Mouse (Mus musculus): ENCODE measurements around the gene Dcaf10. TPM values are rescaled to one million over a fixed set of nuclear protein-coding genes. Genes with fewer than 3 reads are reported as not detected.

Dcaf10 gene
- polyA plus RNA-seq, 1 experiment from 2014 or later, result 18.4 TPM

- no peak for ATAC-seq (ENCODE audit: insufficient number of reproducible peaks, insufficient read depth, low FRiP score, low read depth)
- no peak overlapping the region for H3K4me3 ChIP-seq (ENCODE audit: low read depth, low read length)
- H3K9ac ChIP-seq (replicated peaks; ENCODE audit: low read depth, low read length), result no peak overlapping the region
- no peaks in the 10 kb centered on the region for H3K9me3 ChIP-seq (ENCODE audit: control insufficient read depth, low read depth, low read length)
- H3K4me2 ChIP-seq (replicated peaks; ENCODE audit: low read depth, low read length), result no peak overlapping the region
- no peak overlapping the region for H3K27ac ChIP-seq (ENCODE audit: low read length)
- no peaks in the 10 kb centered on the region for H3K36me3 ChIP-seq (ENCODE audit: control insufficient read depth, insufficient read depth, low read length)
- H3K27me3 ChIP-seq (ENCODE audit: control insufficient read depth, insufficient read depth, low read length), result no peaks in the 10 kb centered on the region
- peaks cover 9% of the 10 kb centered on the region; the same call in 1 of the 2 replicates for H3K4me1 ChIP-seq (ENCODE audit: control insufficient read depth, insufficient read depth, low read length)
- WGBS, result 81% methylated on average over 4 of the region's 4 CpGs
Measured at GRCm38 (mm10) chr4:45419051-45419450, 77.2 kb downstream of the Dcaf10 start.

GRCm38 (mm10) chr4:45420733-45421132, 78.8 kb downstream of the Dcaf10 start:
- Histone ChIP-seq H3K27ac (ENCODE audit: low read length) (no peak overlapping the region), H3K9me3 (ENCODE audit: control insufficient read depth, low read depth, low read length) (no peaks in the 10 kb centered on the region), H3K36me3 (ENCODE audit: control insufficient read depth, insufficient read depth, low read length) (no peaks in the 10 kb centered on the region), H3K4me3 (ENCODE audit: low read depth, low read length) (no peak overlapping the region), H3K4me1 (ENCODE audit: control insufficient read depth, insufficient read depth, low read length) (peaks cover 10% of the 10 kb centered on the region; the same call in 1 of the 2 replicates), H3K4me2 (replicated peaks; ENCODE audit: low read depth, low read length) (no peak overlapping the region), H3K9ac (replicated peaks; ENCODE audit: low read depth, low read length) (no peak overlapping the region), H3K27me3 (ENCODE audit: control insufficient read depth, insufficient read depth, low read length) (no peaks in the 10 kb centered on the region)
- no peak for ATAC-seq (ENCODE audit: insufficient number of reproducible peaks, insufficient read depth, low FRiP score, low read depth)
- 64% methylated on average over 3 of the region's 3 CpGs for WGBS

GRCm38 (mm10) chr4:45421519-45422260, 79.8 kb downstream of the Dcaf10 start:
- Histone ChIP-seq H3K4me3 (ENCODE audit: low read depth, low read length) (no peak overlapping the region), H3K9me3 (ENCODE audit: control insufficient read depth, low read depth, low read length) (no peaks in the 10 kb centered on the region), H3K36me3 (ENCODE audit: control insufficient read depth, insufficient read depth, low read length) (no peaks in the 10 kb centered on the region), H3K27me3 (ENCODE audit: control insufficient read depth, insufficient read depth, low read length) (no peaks in the 10 kb centered on the region), H3K27ac (ENCODE audit: low read length) (no peak overlapping the region; the same call in 1 of the 2 replicates), H3K4me1 (ENCODE audit: control insufficient read depth, insufficient read depth, low read length) (peaks cover 10% of the 10 kb centered on the region; the same call in 1 of the 2 replicates), H3K4me2 (replicated peaks; ENCODE audit: low read depth, low read length) (no peak overlapping the region), H3K9ac (replicated peaks; ENCODE audit: low read depth, low read length) (no peak overlapping the region)
- ATAC-seq (ENCODE audit: insufficient number of reproducible peaks, insufficient read depth, low FRiP score, low read depth), result no peak
- WGBS, result 80% methylated on average over 11 of the region's 11 CpGs

GRCm38 (mm10) chr4:45422640-45423039, 80.7 kb downstream of the Dcaf10 start:
- 77% methylated on average over 10 of the region's 10 CpGs for WGBS
- no peaks in the 10 kb centered on the region for H3K36me3 ChIP-seq (ENCODE audit: control insufficient read depth, insufficient read depth, low read length)
- H3K4me2 ChIP-seq (replicated peaks; ENCODE audit: low read depth, low read length), result no peak overlapping the region
- H3K27me3 ChIP-seq (ENCODE audit: control insufficient read depth, insufficient read depth, low read length), result no peaks in the 10 kb centered on the region
- H3K4me3 ChIP-seq (ENCODE audit: low read depth, low read length), result no peak overlapping the region
- H3K9ac ChIP-seq (replicated peaks; ENCODE audit: low read depth, low read length), result no peak overlapping the region
- no peak for ATAC-seq (ENCODE audit: insufficient number of reproducible peaks, insufficient read depth, low FRiP score, low read depth)
- no peak overlapping the region; the same call in 1 of the 2 replicates for H3K27ac ChIP-seq (ENCODE audit: low read length)
- peaks cover 10% of the 10 kb centered on the region; the same call in 1 of the 2 replicates for H3K4me1 ChIP-seq (ENCODE audit: control insufficient read depth, insufficient read depth, low read length)
- no peaks in the 10 kb centered on the region for H3K9me3 ChIP-seq (ENCODE audit: control insufficient read depth, low read depth, low read length)

GRCm38 (mm10) chr4:45423406-45423805, 81.5 kb downstream of the Dcaf10 start:
- no peaks in the 10 kb centered on the region for H3K27me3 ChIP-seq (ENCODE audit: control insufficient read depth, insufficient read depth, low read length)
- H3K27ac ChIP-seq (ENCODE audit: low read length), result peak overlapping the region; percentile 68
- H3K4me2 ChIP-seq (replicated peaks; ENCODE audit: low read depth, low read length), result no peak overlapping the region
- no peak overlapping the region for H3K4me3 ChIP-seq (ENCODE audit: low read depth, low read length)
- peaks cover 10% of the 10 kb centered on the region; the same call in 1 of the 2 replicates for H3K4me1 ChIP-seq (ENCODE audit: control insufficient read depth, insufficient read depth, low read length)
- peak; percentile 16; the same call in 1 of the 2 replicates for ATAC-seq (ENCODE audit: insufficient number of reproducible peaks, insufficient read depth, low FRiP score, low read depth)
- no peak overlapping the region for H3K9ac ChIP-seq (replicated peaks; ENCODE audit: low read depth, low read length)
- 31% methylated on average over 8 of the region's 8 CpGs for WGBS
- no peaks in the 10 kb centered on the region for H3K9me3 ChIP-seq (ENCODE audit: control insufficient read depth, low read depth, low read length)
- no peaks in the 10 kb centered on the region for H3K36me3 ChIP-seq (ENCODE audit: control insufficient read depth, insufficient read depth, low read length)

GRCm38 (mm10) chr4:45426724-45427457, 85.0 kb downstream of the Dcaf10 start:
- Histone ChIP-seq H3K4me3 (ENCODE audit: low read depth, low read length) (no peak overlapping the region), H3K27ac (ENCODE audit: low read length) (no peak overlapping the region), H3K27me3 (ENCODE audit: control insufficient read depth, insufficient read depth, low read length) (no peaks in the 10 kb centered on the region), H3K9ac (replicated peaks; ENCODE audit: low read depth, low read length) (no peak overlapping the region), H3K4me1 (ENCODE audit: control insufficient read depth, insufficient read depth, low read length) (peaks cover 7% of the 10 kb centered on the region; the same call in 1 of the 2 replicates), H3K9me3 (ENCODE audit: control insufficient read depth, low read depth, low read length) (no peaks in the 10 kb centered on the region), H3K36me3 (ENCODE audit: control insufficient read depth, insufficient read depth, low read length) (no peaks in the 10 kb centered on the region), H3K4me2 (replicated peaks; ENCODE audit: low read depth, low read length) (no peak overlapping the region)
- 73% methylated on average over 13 of the region's 13 CpGs for WGBS
- ATAC-seq (ENCODE audit: insufficient number of reproducible peaks, insufficient read depth, low FRiP score, low read depth), result no peak

Small RNAs within 50 kb of the gene (microRNA-seq; reads per million reads assigned to microRNA genes)
- gene Gm25692, result not detected

Other genes starting within 250 kb of the Dcaf10 start
- 240 and 242 TPM in 2 replicates for gene Tomm5, start 234.0 kb upstream of the Dcaf10 start, polyA plus RNA-seq (2014; fragmentation: Nextera tagmentation; extraction: Ambion mirVana)
- gene Frmpd1, start 157.2 kb upstream of the Dcaf10 start, polyA plus RNA-seq (2014; fragmentation: Nextera tagmentation; extraction: Ambion mirVana), result 0.80 and 1.1 TPM in 2 replicates
- 18.3 and 22.8 TPM in 2 replicates for gene Trmt10b, start 45.0 kb upstream of the Dcaf10 start, polyA plus RNA-seq (2014; fragmentation: Nextera tagmentation; extraction: Ambion mirVana)
- gene Exosc3, start 631 bp downstream of the Dcaf10 start, polyA plus RNA-seq (2014; fragmentation: Nextera tagmentation; extraction: Ambion mirVana), result 71.9 and 78.8 TPM in 2 replicates
- gene Slc25a51, start 66.7 kb downstream of the Dcaf10 start, polyA plus RNA-seq (2014; fragmentation: Nextera tagmentation; extraction: Ambion mirVana), result 63.4 and 67.6 TPM in 2 replicates
- 4.4 and 5.2 TPM in 2 replicates for gene Shb, start 190.4 kb downstream of the Dcaf10 start, polyA plus RNA-seq (2014; fragmentation: Nextera tagmentation; extraction: Ambion mirVana)